Mouse (Mus musculus) left cerebral cortex, adult 2 months (tissue): ENCODE results near the gene Ppfibp1. TPM values are rescaled to one million over a fixed set of nuclear protein-coding genes. Genes with fewer than 3 reads are reported as not detected.

Experiments
- DNase-seq, 2 experiments: peaks; one replicate each; pipeline ENCODE4 v3.0.0; 2021 to 2022; ENCODE audit warnings: low spot score in 2 of 2, mixed read lengths in 1 of 2; ENCODE audit errors: extremely low spot score in 1 of 2
- H3K27ac ChIP-seq: fragments of 200-600 bp; 2 replicates; pipeline ENCODE4 v1.8.1; 2022
- H3K4me3 ChIP-seq: fragments of 200-600 bp; 2 replicates; pipeline ENCODE4 v1.8.1; 2022
- CTCF ChIP-seq: fragments of 200-600 bp; IDR thresholded peaks from 2 replicates; pipeline ENCODE4 v1.8.1; 2022; ENCODE audit warnings: antibody characterized with exemption, mild to moderate bottlenecking, moderate library complexity
- intact Hi-C: fragments of 180-260 bp; cut with DNase I; formaldehyde crosslinking; loops from one replicate; pipeline ENCODE4 v1.15.1; 2025
- long read RNA-seq, 2 experiments: library from polyadenylated mRNA; stranded (forward); transcript quantifications; one replicate each; pipeline ENCODE4 v2.0.0; 2021; ENCODE audit warnings: borderline mapping rate in 2 of 2
- total RNA-seq, 2 experiments: library from RNA; stranded (reverse); gene quantifications; 2 replicates each; pipeline ENCODE4 v1.2.3; 2021

Ppfibp1 gene
- total RNA-seq: 10 to 100 TPM; 61.0 to 61.6 TPM
- long read RNA-seq, experiment 1, full-length matches to known transcripts: 8 of 58 reads
- long read RNA-seq, experiment 1, partial matches to known transcripts: 7 of 58 reads
- long read RNA-seq, experiment 1, other reads (novel, unspliced or antisense): 43 of 58 reads
- long read RNA-seq, experiment 2, full-length matches to known transcripts: 12 of 75 reads
- long read RNA-seq, experiment 2, partial matches to known transcripts: 5 of 75 reads
- long read RNA-seq, experiment 2, other reads (novel, unspliced or antisense): 58 of 75 reads

- intact Hi-C loops: no loop called here
- TF ChIP-seq CTCF: no peak
- H3K4me3 ChIP-seq: peak within 1 kb of the TSS; percentile 58
- peak within 1 kb of the TSS; percentile 95 for H3K27ac ChIP-seq
- DNase-seq: peak; percentile 94 to 97
These were observed at the start of gene Ppfibp1 for GRCm38 (mm10) chr6:146887958-146888659. Gene Ppfibp1 (plus strand): TSS chr6:146888487.

- no peak for TF ChIP-seq CTCF
- Histone ChIP-seq H3K4me3 (no peak overlapping the region), H3K27ac (no peak overlapping the region)
- intact Hi-C loops: no loop called here
- no peak for DNase-seq
These were observed 49.4 kb upstream of the Ppfibp1 start for GRCm38 (mm10) chr6:146838863-146839262.

GRCm38 (mm10) chr6:146844867-146845266, 43.4 kb upstream of the Ppfibp1 start:
- no peak for DNase-seq
- Histone ChIP-seq H3K4me3 (no peak overlapping the region), H3K27ac (no peak overlapping the region)
- intact Hi-C loops: no loop called here
- TF ChIP-seq CTCF: no peak

- intact Hi-C loops: no loop called here
- Histone ChIP-seq H3K27ac (no peak overlapping the region), H3K4me3 (no peak overlapping the region)
- DNase-seq: no peak
- TF ChIP-seq CTCF: no peak
These were observed 42.9 kb upstream of the Ppfibp1 start for GRCm38 (mm10) chr6:146845347-146845746.

- no peak; the same call in 1 of the 2 replicates for TF ChIP-seq CTCF
These were observed 42.1 kb upstream of the Ppfibp1 start for GRCm38 (mm10) chr6:146845961-146846750.

GRCm38 (mm10) chr6:146847402-146847801, 40.9 kb upstream of the Ppfibp1 start:
- no peak overlapping the region for H3K4me3 ChIP-seq
- intact Hi-C loops: no loop called here
- H3K27ac ChIP-seq: no peak overlapping the region
- TF ChIP-seq CTCF: no peak
- no peak for DNase-seq

More at GRCm38 (mm10) chr6:146845961-146846750, 42.1 kb upstream of the Ppfibp1 start:
- DNase-seq: no peak
- Histone ChIP-seq H3K4me3 (no peak overlapping the region), H3K27ac (no peak overlapping the region)
- intact Hi-C loops: no loop called here

- intact Hi-C loops: no loop called here
- DNase-seq: no peak
- TF ChIP-seq CTCF: no peak
- Histone ChIP-seq H3K27ac (no peak overlapping the region), H3K4me3 (no peak overlapping the region)
These were observed 40.0 kb upstream of the Ppfibp1 start for GRCm38 (mm10) chr6:146848281-146848680.

- intact Hi-C loops: no loop called here
- Histone ChIP-seq H3K4me3 (no peak within 1 kb of the TSS), H3K27ac (no peak within 1 kb of the TSS)
- no peak for TF ChIP-seq CTCF
- no peak for DNase-seq
These were observed 38.2 kb upstream of the Ppfibp1 start, which contains the start of gene Smco2 for GRCm38 (mm10) chr6:146850050-146850449. Gene Smco2 (plus strand): TSS chr6:146850104.

- TF ChIP-seq CTCF: no peak
- DNase-seq: no peak
- intact Hi-C loops: no loop called here
- no peak overlapping the region for H3K27ac ChIP-seq
- no peak overlapping the region for H3K4me3 ChIP-seq
These were observed 36.4 kb upstream of the Ppfibp1 start for GRCm38 (mm10) chr6:146851916-146852315.

- no peak for TF ChIP-seq CTCF
- no peak for DNase-seq
- H3K4me3 ChIP-seq: no peak overlapping the region
- no peak overlapping the region for H3K27ac ChIP-seq
- intact Hi-C loops: no loop called here
These were observed 35.5 kb upstream of the Ppfibp1 start for GRCm38 (mm10) chr6:146852739-146853138.

GRCm38 (mm10) chr6:146855185-146855584, 33.1 kb upstream of the Ppfibp1 start:
- no peak overlapping the region for H3K4me3 ChIP-seq
- no peak for TF ChIP-seq CTCF
- intact Hi-C loops: no loop called here
- H3K27ac ChIP-seq: no peak overlapping the region
- no peak for DNase-seq

GRCm38 (mm10) chr6:146857386-146857785, 30.9 kb upstream of the Ppfibp1 start:
- intact Hi-C loops: no loop called here
- no peak overlapping the region for H3K4me3 ChIP-seq
- no peak for DNase-seq
- H3K27ac ChIP-seq: no peak overlapping the region
- no peak for TF ChIP-seq CTCF
